Mouse (Mus musculus): ENCODE results near the gene Lama2. TPM values are rescaled to one million over a fixed set of nuclear protein-coding genes. Genes with fewer than 3 reads are reported as not detected.
"Not testable (repeated sequence)": the region's sequence is repeated elsewhere in the genome, so short reads cannot be mapped to it uniquely, and the experiment has no call there.

Gene Lama2
- polyA plus RNA-seq, 1 experiment, result 7.2 TPM

DNA sequence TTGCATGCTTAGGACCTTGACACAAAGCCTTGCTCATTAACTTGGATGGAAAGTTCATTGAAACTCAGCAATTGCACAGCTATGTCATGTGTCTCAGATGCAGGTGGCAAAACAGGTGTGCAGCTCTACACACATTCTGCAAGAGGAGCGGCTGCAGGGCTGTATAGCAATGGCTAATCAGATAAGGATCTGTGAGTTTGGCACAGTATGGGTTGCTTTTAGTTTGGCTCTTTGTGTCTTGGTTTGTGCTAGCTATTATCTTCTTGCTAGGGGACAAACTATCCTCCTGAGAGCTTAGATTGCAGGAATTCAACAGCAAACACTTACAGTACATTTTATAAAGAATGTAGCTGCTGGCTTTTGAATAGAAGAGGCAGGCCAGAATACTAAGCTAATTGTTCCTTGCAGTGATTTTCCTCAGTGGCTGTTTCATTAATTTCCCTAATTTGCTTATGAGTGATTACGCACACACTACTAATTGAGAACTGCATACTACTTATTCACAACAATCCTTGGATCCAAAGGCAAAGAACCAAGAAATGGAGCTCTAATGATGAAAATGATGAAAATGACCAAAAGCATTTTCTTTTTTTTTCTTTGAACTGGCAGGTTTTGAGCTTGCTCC, 617.9 kb downstream of the Lama2 start:
- TF ChIP-seq POLR2A (IDR thresholded peaks at IDR 0.05; ENCODE audit: borderline replicate concordance, extremely low read depth, insufficient read depth, insufficient read length, poor library complexity, severe bottlenecking) (no peak), CTCF (IDR thresholded peaks at IDR 0.05; ENCODE audit: borderline replicate concordance, extremely low read depth, insufficient read depth, insufficient read length) (no peak)
- DNase-seq (ENCODE audit: low read depth), result peak; percentile 81

GRCm38 (mm10) chr10:26996684-26997083, 622.9 kb downstream of the Lama2 start:
- TF ChIP-seq POLR2A (IDR thresholded peaks at IDR 0.05; ENCODE audit: borderline replicate concordance, extremely low read depth, insufficient read depth, insufficient read length, poor library complexity, severe bottlenecking), result no peak
- TF ChIP-seq CTCF (IDR thresholded peaks at IDR 0.05; ENCODE audit: borderline replicate concordance, extremely low read depth, insufficient read depth, insufficient read length), result no peak
- no peak for DNase-seq (ENCODE audit: low read depth)

- TF ChIP-seq POLR2A (IDR thresholded peaks at IDR 0.05; ENCODE audit: borderline replicate concordance, extremely low read depth, insufficient read depth, insufficient read length, poor library complexity, severe bottlenecking), result no peak
- TF ChIP-seq CTCF (IDR thresholded peaks at IDR 0.05; ENCODE audit: borderline replicate concordance, extremely low read depth, insufficient read depth, insufficient read length), result no peak
- no peak for DNase-seq (ENCODE audit: low read depth)
Measured at GRCm38 (mm10) chr10:26995987-26996386, 623.6 kb downstream of the Lama2 start.

DNA sequence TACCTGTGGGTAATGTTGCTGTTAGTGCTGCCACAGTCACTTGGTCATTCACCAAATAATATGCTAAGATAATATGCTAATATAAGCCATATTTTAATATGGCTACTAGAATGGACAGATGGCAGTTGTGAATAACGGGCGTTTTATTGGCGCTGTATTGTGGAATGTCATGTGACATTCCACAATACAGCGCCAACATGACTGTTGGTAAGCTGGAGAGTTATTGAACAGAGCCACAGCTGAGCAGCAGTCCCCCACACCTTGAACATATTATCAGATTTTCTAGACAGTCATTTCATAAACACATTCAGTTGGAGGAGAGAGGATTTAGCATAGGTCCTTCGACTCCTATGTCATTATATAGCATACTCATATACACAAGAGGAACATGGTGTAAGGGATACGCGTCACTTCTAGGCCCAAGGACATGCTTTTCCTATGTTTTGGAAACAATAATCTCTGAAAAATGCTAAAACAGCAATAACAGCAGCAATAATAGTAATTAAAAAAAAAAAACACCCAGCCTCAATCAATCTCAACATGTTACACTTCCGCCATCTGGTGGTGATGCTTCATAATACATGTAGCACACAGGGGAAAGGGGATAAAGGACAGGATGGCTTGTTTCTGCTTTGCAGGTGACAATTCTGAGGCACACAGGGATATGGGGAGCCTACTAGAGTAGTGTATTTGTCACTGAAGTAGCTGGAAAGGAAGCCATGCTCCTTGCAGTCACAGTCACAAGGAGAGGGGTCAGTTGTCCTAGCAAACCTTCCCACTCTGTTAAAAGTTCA, 624.2 kb downstream of the Lama2 start:
- peak; percentile 73 for DNase-seq (ENCODE audit: low read depth)
- TF ChIP-seq POLR2A (IDR thresholded peaks at IDR 0.05; ENCODE audit: borderline replicate concordance, extremely low read depth, insufficient read depth, insufficient read length, poor library complexity, severe bottlenecking) (no peak), CTCF (IDR thresholded peaks at IDR 0.05; ENCODE audit: borderline replicate concordance, extremely low read depth, insufficient read depth, insufficient read length) (peak; percentile 60; the same call in 1 of the 2 replicates)

DNA sequence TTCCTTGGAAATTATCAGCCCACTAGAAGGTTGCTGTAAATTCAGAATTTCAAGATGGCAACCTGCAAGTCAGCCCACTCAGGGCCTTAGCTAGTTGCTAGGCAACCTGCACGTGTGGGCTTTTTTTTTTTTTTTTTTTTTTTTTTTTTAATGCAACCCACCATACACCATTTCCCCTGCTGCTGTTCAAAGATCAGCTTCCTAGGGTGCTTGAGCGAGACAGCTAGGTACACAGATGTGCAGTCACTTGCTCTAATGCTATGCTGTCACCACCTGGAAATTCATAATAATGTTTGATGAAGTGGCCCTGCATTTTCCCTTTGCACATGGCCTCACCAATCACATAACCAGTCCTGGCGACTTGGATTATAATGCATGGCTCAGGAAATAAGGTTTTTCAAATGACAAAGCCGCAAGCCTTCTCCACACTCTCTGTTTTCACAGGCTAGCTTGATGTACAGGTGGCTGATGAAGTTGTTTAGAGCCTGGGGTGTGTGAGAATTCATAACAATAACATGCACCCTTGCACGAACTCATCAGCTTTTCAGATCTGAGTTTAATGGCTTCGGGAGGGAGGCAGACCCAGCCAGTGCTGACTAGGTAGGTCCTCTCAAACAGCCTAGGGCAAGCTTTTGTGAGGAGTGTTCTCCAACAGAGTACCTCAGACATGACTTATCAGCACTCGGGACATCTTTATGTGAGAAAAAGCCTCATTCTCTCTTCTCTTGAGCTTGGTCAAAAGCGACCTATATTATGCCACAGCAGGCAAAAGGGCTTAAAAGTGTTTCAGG, 625.4 kb downstream of the Lama2 start:
- TF ChIP-seq CTCF (IDR thresholded peaks at IDR 0.05; ENCODE audit: borderline replicate concordance, extremely low read depth, insufficient read depth, insufficient read length) (no peak), POLR2A (IDR thresholded peaks at IDR 0.05; ENCODE audit: borderline replicate concordance, extremely low read depth, insufficient read depth, insufficient read length, poor library complexity, severe bottlenecking) (no peak)
- DNase-seq (ENCODE audit: low read depth), result peak; percentile 58

DNA sequence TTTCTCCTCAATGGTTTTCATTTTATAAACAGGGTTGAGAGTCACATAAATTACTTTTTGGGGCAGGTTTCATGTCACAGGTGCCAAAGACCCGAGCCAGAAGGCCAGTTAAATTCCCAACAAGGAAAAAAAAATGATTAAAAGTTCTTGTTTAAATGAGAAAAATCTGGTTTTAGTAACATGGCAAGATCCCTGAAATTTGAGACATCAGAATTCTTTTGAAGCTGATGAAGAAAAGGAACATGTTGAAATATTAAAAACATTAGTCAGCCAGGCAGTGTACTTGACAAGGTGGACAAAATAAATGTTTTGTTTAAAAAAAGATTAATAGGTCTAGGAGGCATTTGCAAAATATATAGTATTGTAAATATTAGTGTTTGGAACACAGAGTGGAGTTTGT, 634.1 kb downstream of the Lama2 start:
- no peak for DNase-seq (ENCODE audit: low read depth)
- no peak for TF ChIP-seq CTCF (IDR thresholded peaks at IDR 0.05; ENCODE audit: borderline replicate concordance, extremely low read depth, insufficient read depth, insufficient read length)
- no peak for TF ChIP-seq POLR2A (IDR thresholded peaks at IDR 0.05; ENCODE audit: borderline replicate concordance, extremely low read depth, insufficient read depth, insufficient read length, poor library complexity, severe bottlenecking)

- not testable (repeated sequence) for DNase-seq (ENCODE audit: low read depth)
Measured at GRCm38 (mm10) chr10:26984082-26984481, 635.5 kb downstream of the Lama2 start.

GRCm38 (mm10) chr10:26983583-26983982, 636.0 kb downstream of the Lama2 start:
- no peak for DNase-seq (ENCODE audit: low read depth)
- TF ChIP-seq POLR2A (IDR thresholded peaks at IDR 0.05; ENCODE audit: borderline replicate concordance, extremely low read depth, insufficient read depth, insufficient read length, poor library complexity, severe bottlenecking) (no peak), CTCF (IDR thresholded peaks at IDR 0.05; ENCODE audit: borderline replicate concordance, extremely low read depth, insufficient read depth, insufficient read length) (no peak)

DNA sequence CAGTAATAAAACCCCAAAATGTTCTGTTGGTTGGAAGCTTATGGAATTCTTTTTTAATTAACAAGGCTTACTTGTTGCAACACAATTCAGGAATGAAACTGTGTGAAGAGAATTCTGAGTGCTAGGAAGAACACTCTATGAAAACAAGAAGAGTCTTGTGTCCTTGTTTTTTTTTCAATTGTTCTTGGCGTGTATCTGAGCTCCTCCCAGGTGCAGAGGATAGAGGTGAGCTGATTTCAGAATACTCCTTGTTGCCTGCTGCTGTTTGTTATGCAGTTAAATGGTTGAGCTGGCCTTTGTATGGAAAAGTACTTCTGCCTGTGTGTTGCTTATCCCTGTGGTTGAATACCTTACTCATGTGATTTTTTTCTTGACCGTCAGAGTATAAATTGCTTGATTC, 636.9 kb downstream of the Lama2 start:
- no peak for DNase-seq (ENCODE audit: low read depth)
- TF ChIP-seq POLR2A (IDR thresholded peaks at IDR 0.05; ENCODE audit: borderline replicate concordance, extremely low read depth, insufficient read depth, insufficient read length, poor library complexity, severe bottlenecking) (no peak), CTCF (IDR thresholded peaks at IDR 0.05; ENCODE audit: borderline replicate concordance, extremely low read depth, insufficient read depth, insufficient read length) (no peak)

GRCm38 (mm10) chr10:26975372-26975771, 644.2 kb downstream of the Lama2 start:
- TF ChIP-seq POLR2A (IDR thresholded peaks at IDR 0.05; ENCODE audit: borderline replicate concordance, extremely low read depth, insufficient read depth, insufficient read length, poor library complexity, severe bottlenecking) (no peak), CTCF (IDR thresholded peaks at IDR 0.05; ENCODE audit: borderline replicate concordance, extremely low read depth, insufficient read depth, insufficient read length) (no peak)
- no peak for DNase-seq (ENCODE audit: low read depth)

GRCm38 (mm10) chr10:26974224-26974623, 645.3 kb downstream of the Lama2 start:
- TF ChIP-seq POLR2A (IDR thresholded peaks at IDR 0.05; ENCODE audit: borderline replicate concordance, extremely low read depth, insufficient read depth, insufficient read length, poor library complexity, severe bottlenecking) (no peak), CTCF (IDR thresholded peaks at IDR 0.05; ENCODE audit: borderline replicate concordance, extremely low read depth, insufficient read depth, insufficient read length) (no peak)
- DNase-seq (ENCODE audit: low read depth), result no peak

Data from brain, embryonic 14.5 days (tissue).